Mouse (Mus musculus): ENCODE data around the gene Mylk.

GRCm38 (mm10) chr16:34857631-34858030, 112.6 kb downstream of the Mylk start:
- no peak for TF ChIP-seq CTCF (IDR thresholded peaks at IDR 0.05; ENCODE audit: extremely low read depth, insufficient read depth, low read length)
- TF ChIP-seq POLR2A (IDR thresholded peaks at IDR 0.05; ENCODE audit: extremely low read depth, insufficient read depth, low read length) = no peak

Data from cortical plate, adult 2 months (tissue).